Mouse (Mus musculus) forebrain, embryonic 14.5 days (tissue): Measurements from ENCODE around the gene Tdgf1. TPM values are rescaled to one million over a fixed set of nuclear protein-coding genes. Genes with fewer than 3 reads are reported as not detected.

Source experiments
- ATAC-seq: fragments of 200-750 bp; cut with Nextera tagmentation; 2 replicates; pipeline ENCODE4 v1.8.0; 2017; ENCODE audit warnings: mild to moderate bottlenecking, moderate library complexity
- DNase-seq: peaks from one replicate; pipeline ENCODE4 v3.0.0-alpha.2; 2015; ENCODE audit warnings: low spot score
- H3K27ac ChIP-seq: fragments of 300-500 bp; sonication (generic); 2 replicates; pipeline ENCODE4 v1.5.1; 2014; ENCODE audit warnings: low read depth, mild to moderate bottlenecking, control low read depth, low read length, moderate library complexity
- H3K27me3 ChIP-seq: fragments of 300-500 bp; sonication (generic); replicated peaks from 2 replicates; pipeline ENCODE4 v1.6.1; 2014; ENCODE audit warnings: low read length, control low read depth, mixed read lengths; ENCODE audit not compliant: control insufficient read depth, insufficient read depth
- H3K36me3 ChIP-seq: fragments of 300-500 bp; sonication (generic); 2 replicates; pipeline ENCODE4 v1.6.1; 2014; ENCODE audit warnings: low read length, control low read depth; ENCODE audit not compliant: control insufficient read depth, insufficient read depth
- H3K4me1 ChIP-seq: fragments of 300-500 bp; sonication (generic); 2 replicates; pipeline ENCODE4 v1.6.1; 2014; ENCODE audit warnings: antibody characterized with exemption, low read length, control low read depth; ENCODE audit not compliant: control insufficient read depth, insufficient read depth
- H3K4me2 ChIP-seq: fragments of 300-500 bp; sonication (generic); 2 replicates; pipeline ENCODE4 v1.6.1; 2014; ENCODE audit warnings: mild to moderate bottlenecking, control low read depth, low read length
- H3K4me3 ChIP-seq: fragments of 300-500 bp; sonication (generic); 2 replicates; pipeline ENCODE4 v1.5.1; 2014; ENCODE audit warnings: low read depth, low read length, control low read depth
- H3K9ac ChIP-seq: fragments of 300-500 bp; sonication (generic); 2 replicates; pipeline ENCODE4 v1.6.1; 2014; ENCODE audit warnings: mild to moderate bottlenecking, low read length, control low read depth, moderate library complexity
- H3K9me3 ChIP-seq: fragments of 300-500 bp; sonication (generic); replicated peaks from 2 replicates; pipeline ENCODE4 v1.6.1; 2016; ENCODE audit warnings: low read length, control low read depth, mixed read lengths; ENCODE audit not compliant: control insufficient read depth
- WGBS: fragments of 180-500 bp; shearing (Covaris S2); extraction: QIAGEN DNeasy Blood & Tissue Kit; methylation state at CpG from one replicate; pipeline ENCODE4 v1.1.7; 2014; 5-methylcytosine and 5-hydroxymethylcytosine counted together
- polyA plus RNA-seq: library from polyadenylated mRNA; unstranded; fragments of >200 nt; fragmentation: Nextera tagmentation; extraction: Ambion mirVana; gene quantifications from 2 replicates; pipeline ENCODE4 v1.2.1, GENCODE M21; 2014

The Tdgf1 gene
- polyA plus RNA-seq, 1 experiment from 2014 or later, result not detected

GRCm38 (mm10) chr9:110937506-110938490 is 8.2 kb downstream of the Tdgf1 start:
- Histone ChIP-seq H3K9me3 (no peaks in the 10 kb centered on the region), H3K27ac (no peak overlapping the region), H3K4me2 (no peak overlapping the region), H3K4me3 (no peak overlapping the region), H3K4me1 (no peaks in the 10 kb centered on the region), H3K36me3 (no peaks in the 10 kb centered on the region), H3K27me3 (no peaks in the 10 kb centered on the region), H3K9ac (no peak overlapping the region)
- ATAC-seq (no peak), DNase-seq (no peak)
- 84% methylated on average over 12 of the region's 12 CpGs for whole genome bisulfite sequencing

GRCm38 (mm10) chr9:110935941-110936340 is 10.0 kb downstream of the Tdgf1 start:
- WGBS, result 84% methylated on average over 7 of the region's 7 CpGs
- H3K9me3 ChIP-seq, result no peaks in the 10 kb centered on the region
- no peak for DNase-seq

GRCm38 (mm10) chr9:110933850-110934437 is 12.0 kb downstream of the Tdgf1 start:
- Histone ChIP-seq H3K4me1 (no peaks in the 10 kb centered on the region), H3K27ac (peak overlapping the region; percentile 44), H3K9me3 (no peaks in the 10 kb centered on the region), H3K36me3 (no peaks in the 10 kb centered on the region), H3K4me3 (no peak overlapping the region), H3K4me2 (no peak overlapping the region), H3K27me3 (no peaks in the 10 kb centered on the region), H3K9ac (no peak overlapping the region)
- 77% methylated on average over 12 of the region's 12 CpGs for WGBS
- peak; percentile 51 for DNase-seq
- ATAC-seq, result no peak

More at GRCm38 (mm10) chr9:110935941-110936340, 10.0 kb downstream of the Tdgf1 start:
- H3K4me3 ChIP-seq, result no peak overlapping the region
- H3K4me2 ChIP-seq, result no peak overlapping the region
- no peak for ATAC-seq
- no peaks in the 10 kb centered on the region for H3K27me3 ChIP-seq
- no peaks in the 10 kb centered on the region for H3K36me3 ChIP-seq
- no peak overlapping the region for H3K9ac ChIP-seq
- H3K27ac ChIP-seq, result no peak overlapping the region
- no peaks in the 10 kb centered on the region for H3K4me1 ChIP-seq

GRCm38 (mm10) chr9:110931573-110931972 is 14.4 kb downstream of the Tdgf1 start:
- DNase-seq (no peak), ATAC-seq (no peak)

GRCm38 (mm10) chr9:110922759-110923158 is 23.2 kb downstream of the Tdgf1 start:
- Histone ChIP-seq H3K9me3 (no peaks in the 10 kb centered on the region), H3K27ac (no peak overlapping the region), H3K4me3 (no peak overlapping the region), H3K36me3 (no peaks in the 10 kb centered on the region), H3K4me1 (no peaks in the 10 kb centered on the region), H3K27me3 (no peaks in the 10 kb centered on the region), H3K9ac (no peak overlapping the region), H3K4me2 (no peak overlapping the region)
- DNase-seq (peak; percentile 76), ATAC-seq (no peak)
- 20% methylated on average over 7 of the region's 7 CpGs for WGBS

More at GRCm38 (mm10) chr9:110931573-110931972, 14.4 kb downstream of the Tdgf1 start:
- no peaks in the 10 kb centered on the region for H3K9me3 ChIP-seq
- no peaks in the 10 kb centered on the region for H3K4me1 ChIP-seq
- no peak overlapping the region for H3K27ac ChIP-seq
- WGBS, result 71% methylated on average over 6 of the region's 6 CpGs
- no peaks in the 10 kb centered on the region for H3K36me3 ChIP-seq
- no peaks in the 10 kb centered on the region for H3K27me3 ChIP-seq
- H3K9ac ChIP-seq, result no peak overlapping the region
- no peak overlapping the region for H3K4me2 ChIP-seq
- no peak overlapping the region for H3K4me3 ChIP-seq

- 71% methylated on average over 15 of the region's 15 CpGs for WGBS
- no peaks in the 10 kb centered on the region for H3K9me3 ChIP-seq
- no peak overlapping the region for H3K9ac ChIP-seq
- no peak overlapping the region for H3K27ac ChIP-seq
- H3K27me3 ChIP-seq, result no peaks in the 10 kb centered on the region
- no peaks in the 10 kb centered on the region for H3K4me1 ChIP-seq
- H3K4me3 ChIP-seq, result no peak overlapping the region
- no peaks in the 10 kb centered on the region for H3K36me3 ChIP-seq
- ATAC-seq (no peak), DNase-seq (no peak)
- no peak overlapping the region for H3K4me2 ChIP-seq
These were observed 25.1 kb downstream of the Tdgf1 start for GRCm38 (mm10) chr9:110920665-110921419.

- no peaks in the 10 kb centered on the region for H3K4me1 ChIP-seq
- 91% methylated on average over 7 of the region's 7 CpGs for WGBS
These were observed 29.2 kb downstream of the Tdgf1 start, which contains the start of gene Fam240a for GRCm38 (mm10) chr9:110916786-110917185. Fam240a (minus strand) TSS chr9:110916861.

GRCm38 (mm10) chr9:110915466-110915865 is 30.5 kb downstream of the Tdgf1 start:
- Histone ChIP-seq H3K4me2 (no peak overlapping the region), H3K27me3 (no peaks in the 10 kb centered on the region), H3K4me3 (no peak overlapping the region), H3K27ac (no peak overlapping the region), H3K4me1 (no peaks in the 10 kb centered on the region), H3K9me3 (no peaks in the 10 kb centered on the region), H3K36me3 (no peaks in the 10 kb centered on the region), H3K9ac (no peak overlapping the region)
- no peak for ATAC-seq
- 75% methylated on average over 8 of the region's 8 CpGs for WGBS
- no peak for DNase-seq

More at GRCm38 (mm10) chr9:110916786-110917185, 29.2 kb downstream of the Tdgf1 start, which contains the start of gene Fam240a:
- Histone ChIP-seq H3K27ac (no peak within 1 kb of the TSS), H3K9me3 (no peaks in the 10 kb centered on the region), H3K27me3 (no peaks in the 10 kb centered on the region), H3K9ac (no peak within 1 kb of the TSS), H3K4me3 (no peak within 1 kb of the TSS), H3K4me2 (no peak within 1 kb of the TSS), H3K36me3 (no peaks in the 10 kb centered on the region)
- DNase-seq (no peak), ATAC-seq (no peak)
